Mouse (Mus musculus): Measurements from ENCODE around the gene Atp6ap2.

- no peak for TF ChIP-seq CTCF (IDR thresholded peaks at IDR 0.05; ENCODE audit: control insufficient read depth, insufficient read depth, insufficient replicate concordance, low read depth, low read length)
- TF ChIP-seq POLR2A (IDR thresholded peaks at IDR 0.05; ENCODE audit: control insufficient read depth, low read depth, low read length) = no peak
These were observed 4.3 kb upstream of the Atp6ap2 start for GRCm38 (mm10) chrX:12583261-12583660.
